Mouse (Mus musculus) erythroid progenitor cell, adult 5-6 weeks (primary cell): ENCODE results near the gene Phactr2. TPM values are rescaled to one million over a fixed set of nuclear protein-coding genes. Genes with fewer than 3 reads are reported as not detected.
"Not testable (repeated sequence)": the region's sequence is repeated elsewhere in the genome, so short reads cannot be mapped to it uniquely, and the experiment has no call there.

Experiments used
- ATAC-seq: replicated peaks from 2 replicates; pipeline ENCODE4 v1.8.0; 2016; ENCODE audit warnings: moderate number of reproducible peaks, mild to moderate bottlenecking, moderate TSS enrichment, inconsistent platforms; ENCODE audit not compliant: poor library complexity, low FRiP score, severe bottlenecking
- total RNA-seq, 2 experiments: library from RNA; stranded (forward) in 1 of 2; stranded (reverse) in 1 of 2; fragments of 150-400 nt in 1 of 2; fragments of 186-747, 209-891 nt in 1 of 2; gene quantifications; 2 replicates each; pipeline versions ENCODE4 v1.2.3 to v1.2.4; 2015 to 2017; ENCODE audit warnings: low replicate concordance in 2 of 2

The Phactr2 gene
- total RNA-seq (2015; ENCODE audit: low replicate concordance), result 5.0 and 6.1 TPM in 2 replicates
- total RNA-seq (2017; ENCODE audit: low replicate concordance), result 3.6 and 6.9 TPM in 2 replicates

- no peak for ATAC-seq
Observed at GRCm38 (mm10) chr10:13473833-13474567, at the start of gene Phactr2. TSS of gene Phactr2 (minus strand) at chr10:13474412.

GRCm38 (mm10) chr10:13521857-13522256 is 47.6 kb upstream of the Phactr2 start:
- no peak for ATAC-seq

GRCm38 (mm10) chr10:13502371-13502770 is 28.2 kb upstream of the Phactr2 start:
- ATAC-seq, result peak; percentile 63

GRCm38 (mm10) chr10:13501533-13501932 is 27.3 kb upstream of the Phactr2 start:
- ATAC-seq, result not testable (repeated sequence)

- peak; percentile 69 for ATAC-seq
Observed at GRCm38 (mm10) chr10:13500938-13501496, 26.8 kb upstream of the Phactr2 start.

GRCm38 (mm10) chr10:13500473-13500872 is 26.3 kb upstream of the Phactr2 start:
- no peak for ATAC-seq

GRCm38 (mm10) chr10:13499331-13499730 is 25.1 kb upstream of the Phactr2 start, which contains the start of gene Fuca2:
TSS of gene Fuca2 (plus strand) at chr10:13499540.
- ATAC-seq, result no peak

- ATAC-seq, result no peak
Observed at GRCm38 (mm10) chr10:13496315-13496714, 22.1 kb upstream of the Phactr2 start.

GRCm38 (mm10) chr10:13493978-13494686 is 19.9 kb upstream of the Phactr2 start:
- ATAC-seq, result no peak

- no peak for ATAC-seq
Observed at GRCm38 (mm10) chr10:13489671-13490070, 15.5 kb upstream of the Phactr2 start.

GRCm38 (mm10) chr10:13485958-13486357 is 11.7 kb upstream of the Phactr2 start:
- ATAC-seq, result no peak

- ATAC-seq, result no peak
Observed at GRCm38 (mm10) chr10:13479341-13479740, 5.1 kb upstream of the Phactr2 start.

- ATAC-seq, result no peak
Observed at GRCm38 (mm10) chr10:13475121-13475520, 909 bp upstream of the Phactr2 start.

- ATAC-seq, result no peak
Observed at GRCm38 (mm10) chr10:13474568-13474955, 350 bp upstream of the Phactr2 start.

GRCm38 (mm10) chr10:13473287-13473832 is 852 bp downstream of the Phactr2 start:
- no peak for ATAC-seq

GRCm38 (mm10) chr10:13470236-13470635 is 4.0 kb downstream of the Phactr2 start:
- no peak for ATAC-seq

- not testable (repeated sequence) for ATAC-seq
Observed at GRCm38 (mm10) chr10:13468025-13468529, 6.1 kb downstream of the Phactr2 start.

- no peak for ATAC-seq
Observed at GRCm38 (mm10) chr10:13466925-13467324, 7.3 kb downstream of the Phactr2 start.

GRCm38 (mm10) chr10:13464295-13464694 is 9.9 kb downstream of the Phactr2 start:
- ATAC-seq, result not testable (repeated sequence)
